Mouse (Mus musculus) gastrocnemius, adult 8-10 months (tissue): ENCODE results near the gene Rasgrf1. TPM values are rescaled to one million over a fixed set of nuclear protein-coding genes. Genes with fewer than 3 reads are reported as not detected.

ENCODE experiments used
- DNase-seq, 2 experiments: peaks; one replicate each; pipeline ENCODE4 v3.0.0; 2022; ENCODE audit warnings: low spot score in 2 of 2
- total RNA-seq, 4 experiments: library from RNA; stranded (reverse); gene quantifications; 2 replicates each; pipeline ENCODE4 v1.2.4; 2022

Rasgrf1 gene
- under 1 TPM in 3 of 4 experiments, not detected in 1; 0.07 to 0.19 (median 0.11) TPM for total RNA-seq

DNA sequence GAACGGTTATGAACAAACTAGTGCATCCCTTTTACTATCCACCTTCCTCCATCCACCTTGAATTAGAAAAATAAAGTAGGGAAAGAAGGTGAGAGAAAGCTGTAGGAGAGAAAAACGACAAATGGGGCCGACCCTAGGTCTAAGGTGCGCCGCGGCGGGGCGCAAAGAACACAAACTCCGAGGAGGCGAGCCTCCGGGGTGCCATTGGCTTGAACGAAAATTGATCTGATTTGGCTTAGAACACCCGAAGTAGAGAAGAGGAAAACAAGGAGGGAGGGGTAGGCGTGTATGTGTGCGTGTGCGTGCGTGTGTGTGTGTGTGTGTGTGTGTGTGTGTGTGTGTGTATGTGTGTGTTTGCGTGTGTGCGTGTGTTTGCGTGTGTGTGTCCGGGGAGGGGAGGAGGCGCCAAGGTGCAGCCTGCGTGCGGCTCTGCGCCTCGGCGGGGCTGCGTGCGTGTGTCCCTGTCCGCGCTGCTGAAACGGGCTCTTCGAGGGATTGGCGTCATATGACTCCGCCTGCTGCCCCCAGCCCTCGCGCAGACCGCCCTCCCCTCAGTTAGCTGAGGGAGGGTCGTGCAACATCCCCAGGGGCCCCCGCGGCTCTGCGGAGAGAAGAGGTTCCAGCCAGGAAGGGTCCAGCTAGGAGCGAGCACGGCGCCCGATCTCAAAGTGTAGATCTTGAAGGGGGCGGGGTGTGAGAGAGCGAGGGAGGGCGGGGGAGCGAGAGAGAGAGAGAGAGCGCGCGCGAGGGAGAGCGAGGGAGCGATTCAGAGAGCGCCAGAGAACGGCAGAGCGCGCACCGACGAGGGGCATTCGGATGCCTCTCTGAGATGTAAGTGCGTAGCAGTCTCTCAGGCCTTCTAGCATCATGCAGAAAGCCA is at the start of gene Rasgrf1:
TSS of gene Rasgrf1 (plus strand) at position 778 of the 880 bp plus-strand sequence.
- no peak for DNase-seq

DNA sequence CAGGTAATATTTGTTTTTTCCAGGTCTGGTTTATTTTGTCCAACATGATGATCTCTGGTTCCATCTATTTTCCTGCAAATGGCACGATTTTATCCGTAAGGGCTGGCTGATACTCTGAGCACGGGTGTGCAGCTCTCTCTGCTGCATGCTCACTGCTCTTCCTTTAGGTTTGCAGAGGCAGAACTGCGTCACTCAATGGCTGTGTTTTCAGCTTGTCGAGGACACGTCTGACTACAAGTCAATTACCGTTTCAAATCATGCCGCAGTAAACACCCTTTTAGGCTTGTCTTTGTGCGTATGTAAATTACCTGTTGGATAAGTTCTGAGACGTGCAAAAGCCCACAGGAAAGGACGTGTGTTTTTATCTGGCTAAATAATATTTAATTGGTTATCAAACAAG is 49.6 kb upstream of the Rasgrf1 start:
- DNase-seq: no peak

DNA sequence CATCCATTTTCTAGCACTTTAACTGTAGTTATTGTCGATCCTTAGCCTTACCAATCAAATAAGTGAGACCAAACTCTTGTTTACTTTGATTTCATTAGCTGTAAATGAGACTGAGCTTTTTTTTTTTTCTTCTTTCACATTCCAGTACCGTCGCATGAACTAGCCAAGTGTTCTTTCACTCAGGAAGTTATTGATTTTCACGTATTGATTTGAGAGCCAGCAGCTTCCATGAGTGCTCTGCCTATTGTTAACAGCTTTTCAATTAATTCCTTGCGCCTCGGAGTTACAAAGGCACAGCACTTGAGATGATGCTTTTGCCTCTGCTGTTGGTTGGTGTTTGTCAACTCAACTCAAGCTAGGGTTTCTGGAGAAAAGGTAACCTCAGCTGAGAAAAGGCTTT is 49.1 kb upstream of the Rasgrf1 start:
- DNase-seq: no peak

DNA sequence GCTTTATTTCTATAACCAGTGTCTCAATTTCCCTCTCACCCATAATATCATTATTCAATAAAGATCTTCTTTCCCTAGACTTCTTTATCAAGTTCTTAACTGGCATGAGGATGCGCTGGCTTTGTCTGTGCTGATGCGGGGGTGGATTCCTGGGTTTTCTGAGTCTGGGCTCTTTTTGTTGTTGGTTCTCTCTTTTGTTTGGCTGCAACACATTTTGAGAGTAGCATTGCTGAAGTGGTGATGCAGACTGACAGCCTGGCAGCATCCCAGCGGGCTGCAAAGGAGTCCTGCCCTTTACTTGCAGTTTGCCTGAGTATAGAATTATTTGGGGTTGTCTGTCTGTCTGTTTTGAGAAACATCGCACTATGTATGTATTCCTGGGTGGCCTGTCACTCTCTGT is 42.6 kb upstream of the Rasgrf1 start:
- DNase-seq: no peak

DNA sequence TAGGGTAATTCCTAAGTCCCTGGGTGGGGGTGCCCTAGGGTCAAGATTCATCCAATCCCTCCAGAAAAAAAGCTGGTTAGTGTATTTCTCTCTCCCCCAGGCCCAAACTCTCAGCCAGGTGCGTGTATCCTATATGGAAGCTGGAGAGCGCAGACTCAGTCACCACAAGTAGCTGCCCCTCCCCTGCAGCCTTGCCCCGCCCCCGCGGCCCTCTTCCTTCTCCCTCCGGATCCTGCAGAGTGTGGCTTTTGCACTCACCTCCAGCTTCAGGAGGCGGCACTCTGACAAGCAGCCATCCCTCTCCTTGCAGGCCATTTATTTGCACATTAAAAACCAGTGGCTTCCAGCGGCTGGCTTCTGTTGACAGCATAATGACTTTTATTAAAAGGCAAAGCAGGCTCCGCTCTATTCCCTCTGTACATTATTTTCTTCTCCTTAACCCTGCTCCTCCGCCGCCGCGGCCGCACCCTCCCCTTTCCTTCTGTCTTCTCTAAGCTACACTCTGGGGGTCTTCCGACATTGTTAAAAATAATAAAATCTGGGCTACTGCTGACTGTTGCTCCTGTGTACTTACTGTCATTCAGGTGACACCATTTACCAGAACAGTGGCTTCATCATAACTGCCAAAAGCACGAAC is 41.5 kb upstream of the Rasgrf1 start:
- no peak for DNase-seq

DNA sequence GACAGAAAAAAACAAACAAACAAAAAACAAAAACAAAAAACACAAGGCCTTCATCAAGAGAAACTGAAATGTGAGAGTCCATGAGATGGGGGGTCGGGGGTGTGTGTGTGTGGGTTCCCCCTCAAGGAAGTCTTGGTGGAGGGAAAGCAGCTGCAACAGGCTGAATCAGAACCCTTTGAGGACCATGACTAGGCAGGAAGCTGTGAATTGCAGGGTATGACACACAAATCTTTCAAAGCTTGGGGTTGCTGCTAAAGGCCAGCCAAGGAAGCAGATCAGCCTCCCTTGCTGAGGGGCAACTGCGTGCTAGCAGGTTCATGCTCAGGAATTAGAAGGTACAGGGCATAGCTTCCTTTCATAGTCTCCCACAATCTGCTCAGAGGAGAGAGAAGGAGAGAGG is 40.1 kb upstream of the Rasgrf1 start:
- DNase-seq: no peak

DNA sequence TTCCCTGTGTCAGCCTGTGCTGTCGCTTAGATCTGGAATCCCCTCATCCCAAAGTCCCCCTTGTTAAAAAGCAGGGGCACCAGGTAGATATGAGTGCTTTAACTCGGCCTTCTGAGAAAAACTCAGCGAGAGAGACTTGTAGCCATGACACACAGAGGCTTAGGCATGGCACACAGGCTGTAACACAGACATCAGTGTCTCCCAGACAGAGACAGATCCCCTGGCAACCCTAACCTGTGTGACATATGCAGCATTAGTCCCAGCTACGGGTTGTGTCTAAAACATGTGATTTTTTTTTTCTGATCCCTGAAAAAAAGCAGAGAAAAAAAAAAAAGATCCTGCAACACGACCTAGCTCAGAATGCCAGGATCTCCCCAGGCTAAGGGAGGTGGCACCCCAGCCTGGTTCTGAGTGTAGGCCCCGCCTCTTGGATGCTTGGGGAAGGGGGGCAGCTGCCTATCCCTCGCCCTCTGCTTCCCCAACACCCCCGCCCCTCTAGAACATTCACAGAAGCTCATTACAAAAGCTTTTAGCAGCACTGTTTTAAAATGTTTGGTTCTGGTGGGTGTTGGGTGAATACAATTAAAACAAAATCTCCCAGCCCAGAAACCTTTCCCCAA is 39.1 kb upstream of the Rasgrf1 start:
- no peak for DNase-seq

DNA sequence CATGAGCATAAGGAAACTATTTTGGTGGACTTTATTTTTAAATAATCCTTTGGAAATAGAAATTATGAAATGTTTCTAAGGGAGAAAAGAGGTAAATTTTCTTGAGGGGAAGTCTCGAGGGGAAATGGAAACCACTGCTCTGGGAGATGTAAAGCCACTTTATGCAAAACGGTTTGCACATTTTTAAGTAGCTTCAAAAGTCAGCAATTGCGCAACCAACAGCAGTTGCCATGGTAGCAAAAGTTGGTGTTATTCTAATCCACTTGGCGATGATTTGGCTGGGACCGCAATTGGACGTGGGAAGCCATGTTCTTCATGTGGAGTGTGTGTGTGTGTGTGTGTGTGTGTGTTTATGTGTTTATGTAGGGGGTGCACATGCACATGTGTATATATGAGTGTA is 37.6 kb upstream of the Rasgrf1 start:
- DNase-seq: no peak

DNA sequence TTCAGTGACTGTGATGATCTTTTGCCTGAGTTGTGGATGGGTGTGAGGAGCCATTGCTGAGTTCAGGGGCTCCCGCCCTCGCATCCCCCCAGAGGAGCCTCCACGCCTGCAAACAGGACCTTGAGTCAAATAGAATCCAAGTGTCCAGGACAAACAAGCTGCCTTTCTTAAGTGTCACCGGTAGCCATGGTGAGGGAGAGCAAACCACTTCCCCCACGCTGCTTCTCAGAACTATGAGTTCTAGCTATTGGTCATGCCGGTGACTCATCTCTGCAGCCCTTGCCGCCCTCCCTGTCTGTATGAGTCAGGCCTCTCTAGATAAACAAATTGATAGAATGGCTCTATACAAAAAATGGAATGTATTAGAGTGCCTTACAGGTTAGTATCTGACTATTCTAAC is 35.3 kb upstream of the Rasgrf1 start:
- no peak for DNase-seq

DNA sequence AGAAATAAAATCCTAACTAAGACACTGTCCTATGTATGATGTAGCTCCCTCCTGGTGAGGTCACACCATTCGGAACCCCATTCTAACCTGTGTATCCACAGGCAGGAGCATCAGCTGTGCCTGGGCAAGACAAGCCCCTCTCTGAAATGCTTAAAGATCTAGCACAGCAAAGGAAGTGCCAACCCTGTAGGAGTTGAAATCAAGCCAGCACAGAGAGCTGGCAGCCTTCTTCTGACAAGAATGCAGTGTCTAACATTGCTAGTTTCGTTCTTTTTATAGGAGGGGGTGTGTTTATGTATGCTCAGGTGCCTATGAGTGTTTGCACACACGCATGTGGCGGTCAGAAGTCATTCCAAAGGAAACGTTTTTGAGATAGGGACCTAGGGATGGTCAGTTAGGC is 34.2 kb upstream of the Rasgrf1 start:
- no peak for DNase-seq

DNA sequence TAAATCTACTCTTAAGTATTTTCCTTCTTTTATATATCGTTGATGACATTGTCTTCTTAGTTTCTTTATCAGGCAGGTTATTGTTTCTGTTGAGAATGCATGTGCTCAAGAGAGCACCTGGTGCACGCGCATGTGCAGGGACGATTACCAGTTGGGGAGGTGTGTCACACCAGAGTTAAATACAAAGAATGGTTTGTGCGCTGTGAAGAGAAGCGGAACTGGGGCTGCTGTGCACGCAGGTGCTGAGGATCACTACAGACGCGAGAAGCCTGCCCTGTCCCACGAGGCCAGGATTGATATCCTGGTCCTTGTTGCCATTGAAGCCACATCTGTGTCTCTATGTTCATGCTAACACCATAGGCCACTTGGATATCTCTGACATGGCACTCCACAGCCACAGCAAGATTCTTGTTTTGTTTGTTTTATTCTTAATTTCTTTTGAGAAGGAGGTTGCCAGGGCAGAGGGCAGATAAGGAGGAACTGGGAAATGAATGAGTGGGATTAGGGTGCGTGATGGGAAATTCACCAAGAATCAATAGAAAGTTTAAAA is 31.2 kb upstream of the Rasgrf1 start:
- DNase-seq: no peak

DNA sequence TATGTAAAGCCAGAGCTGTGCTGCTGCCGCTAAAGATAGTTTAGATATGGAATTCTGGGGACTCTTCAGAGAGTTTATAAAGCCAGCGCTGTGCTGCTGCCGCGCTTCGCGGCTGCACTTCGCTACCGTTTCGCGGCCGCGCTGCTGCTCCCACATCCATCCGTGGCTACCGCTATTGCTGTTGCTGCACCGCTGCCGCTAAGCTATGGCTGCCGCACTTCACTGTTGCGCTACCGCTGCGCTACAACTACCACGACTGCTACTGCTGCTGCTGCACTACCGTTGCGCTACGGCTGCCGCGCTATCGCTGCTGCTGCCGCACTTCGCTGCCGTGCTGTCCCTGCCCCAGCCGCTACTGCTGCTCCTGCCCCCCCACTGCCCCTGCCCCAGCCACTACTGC is 30.1 kb upstream of the Rasgrf1 start:
- DNase-seq: no peak

DNA sequence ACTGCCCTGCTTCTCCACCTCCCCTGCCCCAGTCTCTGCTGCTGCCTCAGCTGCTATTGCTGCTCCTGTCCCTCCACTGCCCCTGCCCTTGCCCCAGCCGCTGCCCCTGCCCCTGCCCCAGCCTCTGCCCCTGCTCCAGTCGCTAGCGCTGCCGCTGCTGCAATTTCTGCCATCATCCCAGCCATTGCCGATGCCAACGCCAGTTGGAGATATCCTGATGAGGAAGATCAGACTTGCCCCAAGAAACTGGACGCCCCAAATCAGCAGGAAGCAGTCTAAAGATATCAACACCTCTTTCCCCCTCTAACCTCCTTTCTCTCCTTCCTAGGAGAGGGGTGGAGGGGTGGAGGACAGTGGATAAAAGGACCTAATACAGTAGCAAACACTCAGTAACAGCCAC is 28.2 kb upstream of the Rasgrf1 start:
- no peak for DNase-seq

DNA sequence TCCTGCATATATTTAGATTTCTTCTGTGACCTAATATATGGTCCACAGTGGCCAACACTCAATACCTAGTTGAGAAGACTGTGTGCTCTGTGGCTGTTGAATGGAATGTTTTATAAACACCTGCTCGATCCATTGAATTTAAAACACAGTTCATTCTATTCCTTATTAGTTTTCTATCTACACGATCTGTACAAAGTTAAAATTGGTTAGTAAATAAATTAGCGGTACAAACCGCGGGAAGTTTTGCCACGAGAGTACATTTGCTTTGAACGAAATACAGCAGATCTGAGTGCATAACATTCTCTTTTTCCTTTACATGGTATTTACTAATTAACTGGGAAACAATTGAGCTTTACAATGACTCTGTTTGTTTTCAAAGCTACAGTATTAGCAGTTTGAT is 27.1 kb upstream of the Rasgrf1 start:
- DNase-seq: no peak

DNA sequence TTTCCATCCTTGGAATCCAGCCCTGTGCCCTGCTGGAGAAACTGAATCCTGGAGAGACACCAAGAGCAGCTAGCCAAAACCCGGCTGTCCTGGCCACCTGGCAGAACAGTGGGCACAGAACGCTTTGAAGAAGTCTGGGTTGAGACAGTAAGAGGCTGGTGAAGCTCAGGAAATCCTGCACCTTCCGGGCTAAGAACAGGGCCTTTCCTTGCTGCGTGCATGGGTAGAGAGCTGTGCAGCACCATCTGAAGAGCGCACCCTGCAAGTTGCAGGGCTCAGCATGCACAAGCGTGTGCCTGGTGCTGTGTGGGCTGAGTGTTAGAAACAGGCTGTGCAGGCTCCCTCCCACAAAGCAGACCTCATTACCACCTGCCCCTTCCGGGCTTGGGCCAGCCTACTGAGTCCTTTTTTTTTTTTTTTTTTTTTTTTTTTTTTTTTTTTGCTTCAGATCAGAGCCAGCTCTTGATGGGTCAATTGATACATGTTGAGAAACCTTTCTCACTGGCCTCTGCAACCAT is 23.9 kb upstream of the Rasgrf1 start:
- DNase-seq: no peak

DNA sequence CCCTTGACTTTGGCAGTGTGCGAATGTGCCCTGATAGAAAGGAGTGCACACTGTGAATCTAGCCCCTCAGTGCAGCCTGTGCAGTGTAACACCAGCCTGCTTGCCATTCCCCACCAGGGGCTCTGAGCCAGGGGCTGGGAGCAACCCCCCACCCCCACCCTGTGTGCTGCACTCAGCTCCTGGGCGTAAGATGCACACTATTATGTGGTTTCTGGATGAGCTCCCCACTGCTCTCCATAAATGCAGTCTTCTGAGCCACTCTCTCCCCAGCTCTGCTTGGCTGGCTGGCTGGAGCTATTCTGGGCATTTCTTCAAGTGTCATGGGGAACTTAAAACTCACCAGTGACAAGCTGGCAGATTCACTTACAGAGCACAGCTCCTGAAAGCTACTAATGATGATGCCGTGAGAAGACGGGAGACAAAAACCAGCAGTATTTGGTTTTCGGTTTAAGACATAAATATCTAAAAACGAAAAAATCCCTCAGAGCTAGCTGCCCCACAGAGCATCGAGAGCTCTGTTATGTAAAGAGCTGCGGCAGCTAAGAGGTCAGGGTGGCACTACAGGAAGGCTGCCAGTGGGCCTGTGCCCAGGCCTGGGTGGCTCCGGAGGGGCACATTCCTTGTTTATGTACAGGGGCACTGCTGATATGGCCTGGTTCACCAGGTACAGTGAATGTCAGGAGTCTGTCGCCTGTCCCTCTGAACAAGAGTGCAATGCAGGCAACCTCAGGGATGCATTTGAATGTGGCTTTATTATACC is 18.0 kb upstream of the Rasgrf1 start:
- DNase-seq: no peak

DNA sequence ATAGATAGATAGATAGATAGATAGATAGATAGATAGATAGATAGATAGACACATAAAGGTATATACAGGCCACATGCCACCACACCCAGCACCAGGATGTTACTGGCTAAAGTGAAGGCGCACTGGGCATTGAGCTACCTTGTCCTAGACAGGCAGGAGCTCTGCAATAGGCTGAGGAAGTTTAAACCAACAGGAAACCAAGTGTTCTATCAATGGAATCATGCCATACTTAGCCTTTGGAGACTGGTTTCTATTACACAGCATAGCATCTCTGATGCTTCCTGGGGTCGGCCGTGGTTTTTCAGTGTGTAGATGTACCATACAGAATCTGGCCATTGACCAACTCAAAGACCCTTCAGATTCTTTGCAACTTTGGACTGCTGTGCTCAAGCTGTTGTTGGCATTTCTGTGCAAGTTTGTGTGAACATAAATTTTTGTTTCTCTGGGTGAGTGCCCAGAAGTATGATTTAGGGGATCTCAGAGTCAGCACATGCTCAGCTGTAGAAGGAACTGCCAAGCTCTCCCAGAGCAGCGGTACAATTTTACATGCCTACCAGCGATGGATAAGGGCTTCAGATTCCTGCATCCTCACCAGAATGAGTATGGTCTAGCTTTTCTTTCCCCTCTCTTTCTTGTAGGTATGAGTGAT is 17.0 kb upstream of the Rasgrf1 start:
- DNase-seq: no peak

DNA sequence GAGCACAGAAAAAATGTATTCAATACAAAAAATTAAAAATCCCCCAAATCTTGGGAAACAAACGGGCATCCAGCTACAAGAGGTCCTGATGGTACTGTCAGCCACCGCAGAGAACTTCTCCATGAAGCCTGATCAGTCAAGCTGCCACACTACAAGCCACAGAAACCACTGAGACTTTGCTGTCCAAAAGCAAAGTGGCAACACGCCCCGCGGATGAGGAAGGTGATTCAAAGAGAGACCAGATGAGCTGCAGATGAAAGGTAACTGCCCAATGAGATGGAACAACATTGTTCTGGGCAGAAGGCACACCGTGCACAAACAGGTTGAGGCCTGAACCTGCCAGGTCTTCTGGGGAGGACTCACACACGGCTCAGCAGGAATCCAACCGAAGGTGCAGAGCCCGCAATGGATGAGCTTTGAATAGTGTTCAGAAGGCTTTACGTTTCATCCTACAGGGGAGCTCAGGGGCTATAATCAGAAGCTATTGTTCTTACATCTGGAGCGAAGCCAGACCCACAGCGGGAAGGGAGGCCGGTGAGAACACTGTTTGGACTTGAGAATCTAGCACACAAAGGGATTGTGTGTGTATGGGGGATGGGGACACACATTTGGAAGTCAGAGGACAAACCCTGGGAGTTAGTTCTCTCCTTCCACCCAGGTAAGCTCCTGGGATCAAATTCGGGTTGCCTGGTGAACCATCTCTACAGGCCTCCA is 9.4 kb upstream of the Rasgrf1 start:
- no peak for DNase-seq

DNA sequence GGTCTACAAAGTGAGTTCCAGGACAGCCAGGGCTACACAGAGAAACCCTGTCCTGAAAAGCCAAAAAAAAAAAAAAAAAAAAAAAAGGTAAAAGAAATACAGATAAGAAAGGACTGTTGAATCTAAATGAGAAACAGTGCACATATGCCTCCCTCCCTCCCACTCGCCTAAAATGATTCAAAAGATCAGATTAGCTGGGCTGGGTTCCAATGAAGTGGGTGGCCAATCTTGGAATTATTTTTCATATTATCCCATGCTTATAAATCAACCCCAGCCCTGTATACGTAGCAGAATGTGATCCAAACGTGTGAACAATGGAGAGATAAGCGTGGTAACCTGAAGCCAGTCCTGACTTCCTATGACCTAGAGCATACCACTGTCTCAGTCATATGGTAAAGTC is 8.5 kb upstream of the Rasgrf1 start:
- DNase-seq: no peak

DNA sequence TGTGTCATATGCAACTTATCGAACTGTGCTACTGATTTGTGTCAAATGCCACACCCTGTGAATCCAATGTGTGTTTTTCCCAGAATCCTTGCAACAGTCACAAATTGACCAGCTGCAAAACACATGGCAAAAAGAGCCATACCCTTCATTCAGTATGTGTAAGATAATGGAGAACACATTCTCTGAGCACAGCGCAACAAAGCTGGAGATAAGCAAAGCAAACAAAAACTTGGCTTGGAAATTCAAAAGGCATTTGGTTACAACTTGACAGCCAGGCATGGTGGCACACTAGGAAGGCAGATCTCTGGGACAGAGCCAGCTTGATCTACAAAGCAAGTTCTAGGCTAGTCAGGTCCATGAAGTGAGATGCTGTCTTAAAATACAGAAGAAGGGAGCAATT is 6.9 kb upstream of the Rasgrf1 start:
- DNase-seq: no peak
